Mouse (Mus musculus): ENCODE measurements around the gene Mybpc2. TPM values are rescaled to one million over a fixed set of nuclear protein-coding genes. Genes with fewer than 3 reads are reported as not detected.

Mybpc2 gene
- polyA plus RNA-seq, 1 experiment from 2014 or later = 0.08 TPM

DNA sequence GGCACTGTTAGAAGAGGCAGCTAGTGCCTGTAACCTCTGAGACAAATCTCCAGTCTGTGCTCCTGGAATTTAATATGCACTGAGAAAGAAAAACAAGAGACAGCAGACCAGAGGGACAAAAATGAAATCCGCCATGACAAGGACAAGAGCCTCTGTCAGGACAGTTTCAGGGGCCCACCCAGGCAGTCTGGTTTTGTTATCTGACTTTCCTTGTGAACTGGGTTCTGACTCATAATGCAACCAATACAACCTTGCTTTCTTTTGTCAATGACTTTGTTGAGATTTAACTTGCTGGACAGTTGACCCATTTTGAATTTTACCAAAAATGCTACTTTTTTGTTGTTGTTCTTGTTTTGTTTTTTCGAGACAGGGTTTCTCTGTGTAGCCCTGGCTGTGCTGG lies 33.2 kb upstream of the Mybpc2 start:
- in situ Hi-C loops (cut with MboI; ENCODE audit: low pct_unique_long_range_greater_than_20kb) = no loop called here
- no peak for TF ChIP-seq CTCF (IDR thresholded peaks at IDR 0.05)
- POLR2A ChIA-PET = no interaction called here

DNA sequence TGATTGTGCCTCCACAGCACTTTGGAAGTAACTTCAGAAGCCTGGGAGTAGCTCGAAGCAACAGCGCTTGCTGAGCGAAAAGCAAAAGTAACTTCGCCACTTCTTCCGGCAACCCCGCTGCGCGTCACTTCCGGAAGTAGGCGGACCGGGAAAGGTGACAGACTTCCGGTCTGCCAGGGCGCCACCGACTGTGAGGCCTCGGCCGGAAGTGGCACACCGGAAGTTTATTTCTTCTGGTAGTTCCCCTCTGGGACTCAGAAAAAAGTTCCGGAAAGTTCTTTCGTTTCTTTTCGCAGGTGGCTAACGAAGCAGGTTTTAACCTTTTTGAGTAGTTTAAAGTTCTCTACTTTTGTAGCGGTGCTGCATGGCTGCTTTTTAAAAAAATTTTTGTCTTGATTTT lies 29.4 kb upstream of the Mybpc2 start, which contains the start of gene Nr1h2:
TSS of gene Nr1h2 (minus strand) at position 126 of the 400 bp plus-strand sequence.
- no peaks in the 10 kb centered on the region for H3K27me3 ChIP-seq
- TF ChIP-seq CTCF (IDR thresholded peaks at IDR 0.05) = no peak
- in situ Hi-C loops (cut with MboI; ENCODE audit: low pct_unique_long_range_greater_than_20kb) = loop anchor here (5.0 kb wide), 1 partner anchor 47 kb away; no protein-coding TSS in a partner anchor
- peak; percentile 72 for ATAC-seq
- POLR2A ChIA-PET = interaction anchor here (0.8 to 0.9 kb wide), 2 partner anchors 17 to 116 kb away, joined by 3 to 4 read pairs; no protein-coding TSS in a partner anchor
- peak; percentile 62 for DNase-seq (ENCODE audit: low read depth, low spot score)
- CTCF ChIA-PET = interaction anchor here (1.1 kb wide), 1 partner anchor 27 kb away, joined by 4 read pairs; no protein-coding TSS in a partner anchor

More for the DNA sequence above, 33.2 kb upstream of the Mybpc2 start:
- no peak for DNase-seq (ENCODE audit: low read depth, low spot score)
- CTCF ChIA-PET = no interaction called here
- ATAC-seq = no peak
- H3K27me3 ChIP-seq = no peaks in the 10 kb centered on the region

DNA sequence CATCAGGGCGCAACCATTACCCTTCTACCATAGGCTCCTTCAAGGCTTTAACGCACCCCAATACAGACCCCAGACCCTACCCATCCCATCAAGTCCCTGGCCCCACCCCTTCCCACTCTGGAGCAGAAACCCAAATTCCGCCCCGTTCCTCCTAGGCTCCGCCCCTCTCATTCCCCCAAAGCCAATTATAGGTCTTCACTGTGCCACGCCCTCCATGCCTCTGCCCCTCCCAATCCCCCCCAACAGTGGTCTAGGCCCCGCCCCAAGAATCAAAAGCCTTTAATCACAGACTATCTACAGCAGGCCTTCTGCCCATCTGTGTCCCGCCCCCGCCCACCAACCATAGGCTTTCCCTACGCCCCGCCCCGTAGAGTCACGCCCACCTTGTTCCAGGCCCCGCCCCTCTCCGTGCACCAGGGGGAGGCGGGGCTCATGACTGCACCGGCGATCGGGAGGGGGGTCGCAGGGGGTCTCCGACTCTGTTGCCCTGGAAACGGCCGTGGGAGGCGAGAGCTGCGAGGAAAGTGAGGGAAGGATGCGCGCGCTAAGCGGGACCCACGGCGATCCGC lies 28.8 kb upstream of the Mybpc2 start:
- ATAC-seq = peak; percentile 51
- peak; percentile 50 for DNase-seq (ENCODE audit: low read depth, low spot score)
- ChIA-PET CTCF (no interaction called here), POLR2A (interaction anchor here (0.8 to 0.9 kb wide), 2 partner anchors 17 to 115 kb away, joined by 3 to 4 read pairs; no protein-coding TSS in a partner anchor)
- no peak for TF ChIP-seq CTCF (IDR thresholded peaks at IDR 0.05)
- no peaks in the 10 kb centered on the region for H3K27me3 ChIP-seq
- in situ Hi-C loops (cut with MboI; ENCODE audit: low pct_unique_long_range_greater_than_20kb) = loop anchor here (5.0 kb wide), 1 partner anchor 46 kb away; no protein-coding TSS in a partner anchor

DNA sequence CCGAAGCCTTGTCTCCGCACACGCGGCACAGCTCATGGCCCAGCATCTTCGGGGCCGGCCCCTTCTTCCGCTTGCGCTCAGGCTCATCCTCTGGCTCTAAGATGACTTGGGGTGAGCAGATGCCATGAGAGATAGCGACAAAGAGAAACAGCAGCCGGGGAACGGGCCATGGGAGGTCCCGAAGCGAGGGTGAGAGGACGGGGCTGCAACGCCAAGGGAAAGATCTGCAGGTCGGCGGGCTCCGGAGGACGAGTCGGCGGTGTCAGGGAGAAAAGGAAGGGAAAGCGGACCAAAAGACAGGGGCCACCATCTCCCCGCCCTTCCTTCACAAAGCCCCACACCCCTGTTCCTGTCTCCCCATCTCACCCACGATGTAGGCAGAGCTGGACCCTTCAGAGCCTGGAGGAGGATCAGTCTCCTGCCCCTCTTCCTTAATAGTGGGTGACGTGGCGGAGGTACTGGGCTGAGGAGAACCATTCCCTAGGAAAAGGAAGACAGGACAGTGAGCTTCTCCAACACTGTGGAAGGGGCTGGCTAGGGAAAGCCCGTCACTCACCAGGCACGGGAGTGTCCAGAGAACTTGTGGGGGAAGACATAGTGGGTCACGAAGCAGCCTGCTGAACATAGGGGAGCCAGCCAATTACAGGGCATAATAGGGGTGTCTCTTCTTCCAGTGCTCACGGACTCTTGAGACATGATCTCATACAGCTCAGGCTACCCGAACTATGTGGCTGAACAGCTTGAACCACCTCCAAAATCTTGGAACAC lies 27.9 kb upstream of the Mybpc2 start:
- CTCF ChIA-PET = no interaction called here
- DNase-seq (ENCODE audit: low read depth, low spot score) = no peak
- POLR2A ChIA-PET = no interaction called here
- ATAC-seq = no peak
- TF ChIP-seq CTCF (IDR thresholded peaks at IDR 0.05) = no peak
- in situ Hi-C loops (cut with MboI; ENCODE audit: low pct_unique_long_range_greater_than_20kb) = loop anchor here (5.0 kb wide), 1 partner anchor 45 kb away; no protein-coding TSS in a partner anchor
- H3K27me3 ChIP-seq = no peaks in the 10 kb centered on the region

DNA sequence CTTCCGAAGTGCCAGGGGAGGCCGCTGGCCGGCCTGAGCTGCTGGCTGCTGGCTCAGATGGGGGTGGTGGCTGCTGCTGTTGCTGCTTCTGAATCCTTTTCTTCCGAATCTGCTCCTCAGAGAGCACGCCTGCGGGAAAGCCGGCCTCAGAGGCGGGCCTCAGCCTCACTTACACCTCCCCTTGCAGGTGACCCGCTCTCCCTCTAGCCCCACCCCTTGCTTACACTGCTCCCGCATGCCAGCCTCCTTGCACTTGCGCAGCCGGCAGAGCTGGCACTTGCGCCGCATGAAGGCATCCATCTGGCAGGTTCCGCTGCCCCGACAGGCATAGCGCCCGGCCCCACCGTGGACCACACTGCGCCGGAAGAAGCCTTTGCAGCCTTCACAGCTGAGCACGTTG lies 27.3 kb upstream of the Mybpc2 start:
- ChIA-PET CTCF (interaction anchor here (0.8 kb wide), 1 partner anchor 30 kb away, joined by 3 read pairs; no protein-coding TSS in a partner anchor), POLR2A (interaction anchor here (1.1 kb wide), 1 partner anchor 30 kb away, joined by 3 read pairs; no protein-coding TSS in a partner anchor)
- in situ Hi-C loops (cut with MboI; ENCODE audit: low pct_unique_long_range_greater_than_20kb) = loop anchor here (5.0 kb wide), 1 partner anchor 44 kb away; no protein-coding TSS in a partner anchor
- no peak for DNase-seq (ENCODE audit: low read depth, low spot score)
- no peak for TF ChIP-seq CTCF (IDR thresholded peaks at IDR 0.05)
- no peaks in the 10 kb centered on the region for H3K27me3 ChIP-seq
- no peak for ATAC-seq

DNA sequence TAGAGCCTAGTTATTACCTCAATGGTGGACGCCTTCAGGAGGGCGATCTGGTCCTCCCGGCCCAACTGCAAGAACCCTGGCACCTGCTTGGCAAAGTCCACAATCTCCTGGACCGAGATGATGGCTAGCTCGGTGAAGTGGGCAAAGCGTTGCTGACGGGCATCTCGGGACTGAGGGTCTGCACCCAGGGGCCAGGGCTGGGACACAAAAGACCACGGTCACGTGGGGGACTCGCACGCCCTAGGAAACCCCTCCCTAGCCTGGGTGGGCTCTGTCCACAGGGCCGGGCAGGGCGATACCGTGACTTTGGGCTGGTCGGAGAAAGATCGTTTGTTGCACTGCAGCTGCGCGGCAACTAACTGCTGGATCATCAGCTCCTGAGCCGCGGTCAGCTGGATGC lies 26.8 kb upstream of the Mybpc2 start:
- in situ Hi-C loops (cut with MboI; ENCODE audit: low pct_unique_long_range_greater_than_20kb) = loop anchor here (5.0 kb wide), 1 partner anchor 44 kb away; no protein-coding TSS in a partner anchor
- ATAC-seq (no peak), DNase-seq (ENCODE audit: low read depth, low spot score) (no peak)
- ChIA-PET POLR2A (interaction anchor here (1.1 kb wide), 1 partner anchor 30 kb away, joined by 3 read pairs; no protein-coding TSS in a partner anchor), CTCF (interaction anchor here (0.8 kb wide), 1 partner anchor 30 kb away, joined by 3 read pairs; no protein-coding TSS in a partner anchor)
- no peak for TF ChIP-seq CTCF (IDR thresholded peaks at IDR 0.05)
- H3K27me3 ChIP-seq = no peaks in the 10 kb centered on the region

DNA sequence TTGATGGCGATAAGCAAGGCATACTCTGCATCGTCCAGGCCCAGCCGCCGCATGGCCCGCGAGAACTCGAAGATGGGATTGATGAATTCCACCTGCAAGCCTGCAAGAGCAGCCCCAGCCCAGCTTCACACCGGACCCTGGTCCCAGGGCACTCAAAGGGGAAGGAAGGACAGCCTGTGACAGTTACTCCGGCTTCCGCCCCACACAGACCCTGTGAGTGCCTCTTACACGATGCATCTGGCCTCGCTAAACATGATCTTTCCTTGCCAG lies 25.9 kb upstream of the Mybpc2 start:
- POLR2A ChIA-PET = interaction anchor here (1.2 kb wide), 1 partner anchor 51 kb away, joined by 3 read pairs; no protein-coding TSS in a partner anchor
- CTCF ChIA-PET = interaction anchor here (1.2 to 2.5 kb wide), 2 partner anchors 29 to 31 kb away, joined by 3 to 12 read pairs; no protein-coding TSS in a partner anchor
- in situ Hi-C loops (cut with MboI; ENCODE audit: low pct_unique_long_range_greater_than_20kb) = loop anchor here (5.0 kb wide), 1 partner anchor 43 kb away; no protein-coding TSS in a partner anchor
- no peaks in the 10 kb centered on the region for H3K27me3 ChIP-seq
- ATAC-seq (no peak), DNase-seq (ENCODE audit: low read depth, low spot score) (no peak)
- TF ChIP-seq CTCF (IDR thresholded peaks at IDR 0.05) = no peak

DNA sequence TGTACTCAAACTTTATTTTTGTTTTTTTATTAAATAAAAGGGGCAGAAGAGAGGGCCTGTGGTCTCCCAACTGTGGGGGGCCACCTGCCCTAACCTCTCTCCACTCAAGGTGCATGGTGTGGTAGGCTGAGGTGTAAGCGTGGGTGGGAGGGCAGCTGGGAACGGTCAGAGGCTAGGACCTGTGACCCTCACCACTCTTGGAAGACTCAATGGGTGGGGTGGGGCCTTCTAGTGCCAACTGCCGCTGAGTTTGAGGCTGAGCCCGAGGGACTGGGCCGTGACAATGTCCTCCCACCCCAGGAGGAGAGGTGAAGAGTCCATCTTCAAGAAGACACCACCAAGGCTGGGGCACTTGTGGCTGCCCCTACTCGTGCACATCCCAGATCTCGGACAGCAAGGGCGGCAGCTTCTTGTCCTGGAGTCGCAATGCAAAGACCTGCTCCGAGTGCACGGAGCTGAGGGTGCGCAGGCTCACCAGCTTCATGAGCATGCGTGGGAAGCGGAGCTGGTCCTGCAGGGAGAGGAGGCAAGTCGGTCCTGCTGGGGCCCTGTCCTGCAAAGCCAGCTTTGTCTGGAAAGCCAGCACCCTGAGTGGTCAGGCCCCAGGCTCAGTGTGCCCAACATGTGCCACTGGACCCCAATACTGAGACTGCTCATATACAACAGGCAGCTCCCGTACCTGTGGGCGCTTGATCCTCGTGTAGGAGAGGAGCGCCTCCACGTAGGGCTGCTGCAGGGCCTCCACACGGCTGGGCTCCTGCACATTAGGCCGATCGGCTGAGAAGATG lies 25.4 kb upstream of the Mybpc2 start:
- no peaks in the 10 kb centered on the region for H3K27me3 ChIP-seq
- TF ChIP-seq CTCF (IDR thresholded peaks at IDR 0.05) = no peak
- POLR2A ChIA-PET = interaction anchor here (1.1 to 1.2 kb wide), 2 partner anchors 14 to 50 kb away, joined by 3 to 4 read pairs; no protein-coding TSS in a partner anchor
- in situ Hi-C loops (cut with MboI; ENCODE audit: low pct_unique_long_range_greater_than_20kb) = loop anchor here (5.0 kb wide), 1 partner anchor 43 kb away; no protein-coding TSS in a partner anchor
- ATAC-seq (no peak), DNase-seq (ENCODE audit: low read depth, low spot score) (no peak)
- CTCF ChIA-PET = interaction anchor here (0.7 to 2.5 kb wide), 4 partner anchors 18 to 45 kb away, joined by 3 to 12 read pairs (median 3); partner anchors contain the start of gene Spib

DNA sequence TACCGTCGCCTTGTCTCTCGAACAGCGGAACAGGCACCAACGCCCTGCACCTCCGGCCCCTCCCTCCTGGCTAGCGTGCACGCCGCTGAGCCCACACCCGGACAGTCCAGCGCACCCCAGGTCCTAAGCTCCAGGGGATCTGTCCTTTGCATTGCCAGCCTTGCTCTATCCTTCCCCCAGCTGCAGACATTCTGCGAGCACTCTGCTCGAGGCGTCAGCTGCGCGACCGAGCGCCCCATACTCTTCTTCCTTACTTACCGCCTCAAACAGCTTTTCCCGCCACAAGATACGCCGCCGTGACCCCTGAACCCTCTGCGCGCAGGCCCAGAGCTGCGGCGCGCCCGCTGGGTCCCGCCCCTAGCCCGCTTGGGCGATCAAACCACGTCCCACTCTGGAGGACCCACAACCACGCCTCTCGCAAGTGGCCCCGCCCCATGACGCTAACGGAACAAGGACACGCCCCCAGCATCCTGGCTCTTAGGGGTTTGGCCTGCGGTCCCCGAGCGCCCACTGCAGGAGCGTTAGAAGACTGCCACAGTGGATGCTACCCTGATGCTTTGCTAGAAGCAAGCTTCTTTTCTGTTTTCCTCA lies 24.1 kb upstream of the Mybpc2 start, which contains the start of gene Pold1:
TSS of gene Pold1 (minus strand) at position 353 of the 591 bp plus-strand sequence.
- DNase-seq (ENCODE audit: low read depth, low spot score) = peak; percentile 90
- ATAC-seq = peak; percentile 86
- ChIA-PET POLR2A (interaction anchor here (0.8 to 1.1 kb wide), 4 partner anchors 11 to 61 kb away, joined by 3 to 4 read pairs (median 4); no protein-coding TSS in a partner anchor), CTCF (interaction anchor here (0.7 to 3.5 kb wide), 11 partner anchors 12 to 52 kb away, joined by 3 to 27 read pairs (median 5); partner anchors contain the start of genes Emc10, Fam71e1 and Spib)
- in situ Hi-C loops (cut with MboI; ENCODE audit: low pct_unique_long_range_greater_than_20kb) = no loop called here
- no peak for TF ChIP-seq CTCF (IDR thresholded peaks at IDR 0.05)
- no peaks in the 10 kb centered on the region for H3K27me3 ChIP-seq

All from Patski (cell line).